In genomic region chr3:52187401-52187801, GRCm38 (mm10) we compare ENCODE assay signal across 15 mouse cellular contexts.
A peak's percentile ranks its signal among the peaks of the same experiment; 100 is the strongest.
DNase-seq lines count a peak whose midpoint lies in the region; ATAC-seq lines count a peak whose summit lies in the region.
"Had no signal": no experiment of that assay in that cellular context is flagged by ENCODE, and none has a peak within 500 bp of the region (broad histone marks: within the 10 kb centered on the region; RNA-seq: fewer than 3 reads in every experiment).

No protein-coding gene starts in this region.

- H3K27me3 ChIP-seq in kidney, embryonic 14.5 days (ENCODE audit: control insufficient read depth, insufficient read depth, low read length): no peaks in the 10 kb centered on the region
- H3K27me3 ChIP-seq in embryonic facial prominence, embryonic 12.5 days: no peaks in the 10 kb centered on the region
- H3K27me3 ChIP-seq: neural tube, embryonic 13.5 days had no signal

- no peak overlapping the region for H3K4me2 ChIP-seq in kidney, embryonic 14.5 days (replicated peaks; ENCODE audit: low read depth, low read length)
- no peak overlapping the region for H3K4me2 ChIP-seq in embryonic facial prominence, embryonic 12.5 days (replicated peaks)
- H3K4me2 ChIP-seq: lung, embryonic 14.5 days; neural tube, embryonic 13.5 days had no signal

- H3K27ac ChIP-seq in kidney, embryonic 14.5 days (ENCODE audit: low read depth, low read length): no peak overlapping the region
- no peak overlapping the region for H3K27ac ChIP-seq in embryonic facial prominence, embryonic 12.5 days
- H3K27ac ChIP-seq: kidney, postnatal 0 days; neural tube, embryonic 13.5 days had no signal

- no peaks in the 10 kb centered on the region for H3K9me3 ChIP-seq in kidney, embryonic 14.5 days (ENCODE audit: control insufficient read depth, low read length)
- H3K9me3 ChIP-seq in embryonic facial prominence, embryonic 12.5 days: no peaks in the 10 kb centered on the region
- H3K9me3 ChIP-seq: neural tube, embryonic 13.5 days had no signal

- DNase-seq in kidney, adult 11 months: no peak
- DNase-seq in thymus, postnatal 0 days (ENCODE audit: low spot score): peak; percentile 25
- DNase-seq in thymus, postnatal 36 days: no peak
- DNase-seq in left cerebral cortex, adult 18-20 months (ENCODE audit: low spot score in 2 of 2): no peak
- no peak for DNase-seq in frontal cortex, postnatal 25 days (ENCODE audit: low spot score in 2 of 2)
- DNase-seq: adrenal gland, postnatal 14 days; cerebellum, postnatal 25 days; heart, postnatal 4 days; left cerebral cortex, postnatal 4 days; lung, embryonic 14.5 days had no signal

- no peaks in the 10 kb centered on the region for H3K36me3 ChIP-seq in kidney, embryonic 14.5 days (ENCODE audit: control insufficient read depth, insufficient read depth, low read length)
- H3K36me3 ChIP-seq in embryonic facial prominence, embryonic 12.5 days: no peaks in the 10 kb centered on the region
- H3K36me3 ChIP-seq: neural tube, embryonic 13.5 days had no signal

- no peak overlapping the region for H3K9ac ChIP-seq in kidney, embryonic 14.5 days (ENCODE audit: low read depth, low read length)
- H3K9ac ChIP-seq in embryonic facial prominence, embryonic 12.5 days: no peak overlapping the region
- H3K9ac ChIP-seq: lung, embryonic 14.5 days; neural tube, embryonic 13.5 days had no signal

- H3K4me3 ChIP-seq in kidney, embryonic 14.5 days (ENCODE audit: low read length): no peak overlapping the region
- no peak overlapping the region for H3K4me3 ChIP-seq in embryonic facial prominence, embryonic 12.5 days
- H3K4me3 ChIP-seq: erythroblast, embryonic 14.5 days; neural tube, embryonic 13.5 days had no signal

- 20% methylated on average over 4 of the region's 4 CpGs for WGBS in kidney, embryonic 14.5 days
- WGBS in embryonic facial prominence, embryonic 12.5 days: 51% methylated on average over 4 of the region's 4 CpGs

- peaks cover 24% of the 10 kb centered on the region for H3K4me1 ChIP-seq in kidney, embryonic 14.5 days (ENCODE audit: control insufficient read depth, insufficient read depth, low read length)
- H3K4me1 ChIP-seq in embryonic facial prominence, embryonic 12.5 days: peaks cover 6% of the 10 kb centered on the region; the same call in 1 of the 2 replicates

- peak; percentile 29; the same call in 1 of the 2 replicates for ATAC-seq in kidney, embryonic 14.5 days (ENCODE audit: low FRiP score, low TSS enrichment)
- 0 out of 2 replicates have a peak, but pooled peaks have one; percentile 28 for ATAC-seq in embryonic facial prominence, embryonic 12.5 days (ENCODE audit: insufficient number of reproducible peaks, insufficient read depth, low FRiP score, low TSS enrichment)
